Mouse (Mus musculus) myocyte (in vitro differentiated cells): ENCODE measurements around the gene Sptlc2.

Experiments
- CEBPB ChIP-seq: IDR thresholded peaks from 2 replicates; pipeline ENCODE4 v1.6.1; 2011; ENCODE audit warnings: mild to moderate bottlenecking, moderate library complexity; ENCODE audit not compliant: poor library complexity, insufficient read depth, severe bottlenecking
- MYOG ChIP-seq, 3 experiments: IDR thresholded peaks; one replicate each; pipeline ENCODE4 v1.6.1; 2011; ENCODE audit warnings: control low read depth in 2 of 3, low read depth in 2 of 3, mild to moderate bottlenecking in 2 of 3; ENCODE audit not compliant: insufficient read length in 2 of 3, control insufficient read depth in 1 of 3, insufficient read depth in 1 of 3
- POLR2A ChIP-seq: IDR thresholded peaks from one replicate; pipeline ENCODE4 v1.6.1; 2011; ENCODE audit warnings: low read depth, mild to moderate bottlenecking, control low read depth, moderate library complexity; ENCODE audit not compliant: insufficient read length
- USF1 ChIP-seq: IDR thresholded peaks from one replicate; pipeline ENCODE4 v1.6.1; 2011; ENCODE audit warnings: low read depth, mild to moderate bottlenecking, control low read depth, moderate library complexity

DNA sequence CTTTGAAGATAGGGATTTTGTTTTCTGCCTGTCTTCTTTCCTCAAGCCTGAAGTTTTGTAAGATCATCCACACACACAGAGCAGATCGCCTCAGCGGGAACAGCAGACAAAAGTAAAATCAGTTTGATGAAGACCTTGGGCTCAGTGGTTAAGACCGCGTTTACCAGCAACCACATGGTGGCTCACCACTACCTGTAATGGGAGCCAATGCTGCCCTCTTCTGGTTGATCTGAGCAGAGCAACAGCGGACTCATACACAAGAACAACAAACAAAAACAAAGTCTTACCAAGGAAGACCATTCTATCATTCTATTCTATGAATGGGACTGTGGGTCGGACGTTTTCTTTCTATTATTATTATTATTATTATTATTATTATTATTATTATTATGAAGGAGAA is 28.5 kb upstream of the Sptlc2 start:
- TF ChIP-seq POLR2A (no peak), USF1 (no peak), MYOG (IDR thresholded peaks at IDR 0.05; ENCODE audit: control insufficient read depth in 1 of 3, insufficient read depth in 1 of 3, insufficient read length in 2 of 3, low read depth in 2 of 3) (no peak), CEBPB (no peak)
